Mouse (Mus musculus): Measurements from ENCODE around the gene Ssty1. TPM values are rescaled to one million over a fixed set of nuclear protein-coding genes. Genes with fewer than 3 reads are reported as not detected.

Gene Ssty1
- not detected for total RNA-seq (2023)

DNA sequence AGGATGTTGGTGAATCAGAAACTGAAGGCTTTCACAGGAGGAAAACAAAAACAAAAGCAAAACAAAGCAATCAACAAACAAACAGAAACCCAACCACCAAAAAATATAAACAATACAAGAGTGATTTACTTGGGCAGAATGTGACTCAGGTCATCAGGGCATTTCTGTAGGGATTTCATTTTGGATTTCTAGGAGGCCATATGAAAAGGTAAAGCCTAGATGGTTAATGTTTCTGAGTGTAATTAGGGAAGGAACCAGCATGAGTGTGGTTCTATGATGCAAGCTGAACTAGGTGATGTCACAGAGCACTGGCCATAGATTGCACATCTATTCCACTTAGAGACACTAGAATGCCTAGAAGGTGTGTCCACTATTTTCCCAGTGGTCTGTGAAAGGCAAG lies at the start of gene Ssty1:
TSS of gene Ssty1 (plus strand) at position 301 of the 400 bp plus-strand sequence.

DNA sequence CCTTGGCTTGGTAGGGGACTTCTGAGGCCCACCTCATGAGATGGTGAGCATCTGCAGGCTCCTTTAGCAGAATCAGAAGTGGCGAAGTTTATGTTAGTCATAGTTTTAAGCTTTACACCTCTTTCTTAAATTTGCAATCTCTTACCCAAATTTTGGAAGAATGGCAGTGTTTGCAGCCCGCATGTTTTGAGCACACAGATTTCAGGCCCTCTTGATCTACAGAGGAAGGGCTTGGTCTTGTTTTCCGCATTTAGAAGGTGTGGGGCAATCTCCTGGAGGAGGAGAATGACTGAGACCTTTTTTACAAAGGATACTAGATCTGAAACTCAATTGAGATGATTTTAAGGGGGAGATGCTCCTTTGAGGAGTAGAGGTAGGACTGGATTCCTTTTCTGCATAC lies 27.2 kb upstream of the Ssty1 start, which contains the start of gene Gm21764:
TSS of gene Gm21764 (minus strand) at position 101 of the 400 bp plus-strand sequence.

Other genes with a start within 250 kb of the Ssty1 start
- not detected for gene Gm21904, start 242.8 kb upstream of the Ssty1 start, total RNA-seq (2023)
- not detected for gene Gm20772, start 214.4 kb upstream of the Ssty1 start, total RNA-seq (2023)
- not detected for gene Gm20831, start 214.4 kb upstream of the Ssty1 start, total RNA-seq (2023)
- not detected for gene Srsy, start 151.8 kb upstream of the Ssty1 start, total RNA-seq (2023)
- not detected for gene Gm21764, start 27.3 kb upstream of the Ssty1 start, total RNA-seq (2023)